Mouse (Mus musculus): Measurements from ENCODE around the gene Atg4b.

DNA sequence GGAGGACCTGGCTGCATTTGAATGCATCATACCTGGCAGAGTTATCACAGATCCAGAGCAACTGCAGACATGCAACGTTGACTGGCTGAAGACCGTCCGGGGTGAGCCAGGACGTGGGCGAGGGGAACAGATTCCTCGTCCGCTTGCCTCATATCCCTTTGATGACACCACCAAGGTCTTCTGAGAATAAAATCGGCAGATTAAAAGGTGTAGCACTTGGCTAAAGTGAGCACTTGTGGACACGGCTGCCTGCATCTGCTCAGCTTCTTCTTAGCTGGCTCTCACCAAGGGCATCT, 75.2 kb downstream of the Atg4b start:
- TF ChIP-seq GATA1 (IDR thresholded peaks at IDR 0.05; ENCODE audit: low read length) (no peak), TAL1 (IDR thresholded peaks at IDR 0.05; ENCODE audit: low read length) (no peak)
